Mouse (Mus musculus): ENCODE results near the gene Hcn1. TPM values are rescaled to one million over a fixed set of nuclear protein-coding genes. Genes with fewer than 3 reads are reported as not detected.
A peak's percentile ranks its signal among the peaks of the same experiment; 100 is the strongest.

Gene Hcn1
- total RNA-seq, 2 experiments from 2014 or later, result not detected

GRCm38 (mm10) chr13:117851954-117852710, 250.0 kb downstream of the Hcn1 start:
- peak; percentile 42 for ATAC-seq (replicated peaks; ENCODE audit: poor library complexity, severe bottlenecking)

DNA sequence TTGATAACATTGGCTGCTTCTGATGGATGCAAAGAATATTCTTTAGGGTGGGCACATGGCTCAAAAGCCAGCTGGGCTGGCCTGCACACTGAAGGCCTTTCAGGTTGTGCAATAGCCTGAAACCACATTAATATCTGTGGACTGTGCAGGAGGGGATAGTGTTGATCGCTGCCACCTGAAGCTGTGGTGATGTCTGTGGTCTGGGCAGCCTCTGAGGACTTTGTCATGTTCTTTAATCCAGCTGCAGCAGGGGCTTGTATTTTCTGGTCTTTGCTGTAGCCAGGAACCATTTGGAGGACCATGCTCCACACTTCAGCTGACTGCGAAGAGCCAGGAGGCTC, 250.6 kb downstream of the Hcn1 start:
- ATAC-seq (replicated peaks; ENCODE audit: poor library complexity, severe bottlenecking), result peak; percentile 95

- no peak for ATAC-seq (replicated peaks; ENCODE audit: poor library complexity, severe bottlenecking)
Measured at GRCm38 (mm10) chr13:117858416-117858815, 256.3 kb downstream of the Hcn1 start.

DNA sequence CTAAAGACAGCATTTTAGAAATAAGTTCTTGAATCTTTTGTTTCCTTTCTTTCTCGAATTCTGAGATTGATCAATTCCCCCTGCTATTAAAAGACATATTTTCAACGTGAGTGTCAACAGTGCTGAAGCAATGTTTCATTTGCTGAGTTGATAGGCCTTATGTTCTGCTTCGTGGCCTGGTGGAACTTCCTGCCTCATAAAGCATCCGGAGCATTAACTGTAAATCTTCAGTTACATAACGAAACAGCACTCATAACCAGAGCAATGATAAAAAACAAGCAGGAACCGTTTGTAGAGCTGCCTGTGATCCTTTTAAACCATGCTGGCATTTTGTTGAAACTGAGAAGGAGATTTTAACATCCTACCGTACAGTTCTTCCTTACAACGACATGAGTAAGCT, 275.7 kb downstream of the Hcn1 start:
- peak; percentile 82 for ATAC-seq (replicated peaks; ENCODE audit: poor library complexity, severe bottlenecking)

DNA sequence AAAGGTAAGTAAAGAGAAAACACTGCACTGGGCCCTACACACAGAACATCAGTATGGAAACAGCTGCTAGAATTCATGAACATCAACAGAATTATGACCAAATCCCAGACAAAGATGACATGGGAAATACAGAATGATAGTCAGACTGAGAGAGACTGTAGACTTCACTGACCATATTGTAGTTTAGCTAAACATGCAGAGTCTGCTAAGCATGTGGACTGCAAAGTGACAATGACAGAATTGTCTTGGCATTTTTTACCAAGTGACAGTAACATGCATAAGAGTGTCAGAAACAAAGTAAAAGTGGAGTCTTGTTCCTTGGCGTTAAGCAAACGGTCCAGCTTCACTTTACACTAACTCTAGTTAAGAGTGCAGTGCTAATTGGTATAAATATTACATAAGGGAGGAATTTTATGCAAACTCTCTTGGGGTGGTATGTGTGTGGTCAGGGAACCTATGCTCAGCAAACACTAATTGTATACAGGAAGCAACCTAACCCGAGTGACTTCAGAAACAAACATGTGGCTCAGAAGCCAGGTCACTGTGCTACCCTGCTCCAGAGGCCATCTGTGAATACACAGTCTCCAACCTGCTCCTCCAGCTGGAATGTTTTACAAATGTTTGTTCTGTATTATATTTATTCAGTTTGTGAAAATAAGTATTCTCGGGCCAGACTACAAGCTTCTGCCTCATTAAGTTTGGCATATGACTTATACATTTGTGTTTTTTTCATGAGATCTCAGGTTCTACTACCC, 278.5 kb downstream of the Hcn1 start:
- 0 out of 2 replicates have a peak, but pooled peaks have one; percentile 9 for ATAC-seq (replicated peaks; ENCODE audit: poor library complexity, severe bottlenecking)

DNA sequence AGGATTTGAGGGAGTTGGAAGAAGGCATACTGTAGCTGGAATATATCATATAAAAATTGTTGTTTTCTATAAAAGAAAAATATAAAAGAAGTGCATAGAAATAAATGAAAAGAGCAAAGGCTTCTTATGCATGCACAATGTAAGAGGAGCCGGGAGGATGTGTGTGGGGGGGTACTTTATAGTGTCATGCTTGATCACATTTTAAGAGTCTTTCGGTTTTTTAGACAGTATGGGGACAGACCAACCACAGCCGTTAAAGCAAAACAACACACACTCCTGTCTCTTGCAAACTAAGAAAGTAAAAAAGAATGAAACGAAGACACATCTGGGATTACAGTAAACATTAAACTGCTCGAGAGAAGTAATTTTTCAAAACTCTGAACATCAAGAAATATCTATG, 290.0 kb downstream of the Hcn1 start:
- ATAC-seq (replicated peaks; ENCODE audit: poor library complexity, severe bottlenecking), result no peak

- no peak for ATAC-seq (replicated peaks; ENCODE audit: poor library complexity, severe bottlenecking)
Measured at GRCm38 (mm10) chr13:117898052-117898451, 295.9 kb downstream of the Hcn1 start.

DNA sequence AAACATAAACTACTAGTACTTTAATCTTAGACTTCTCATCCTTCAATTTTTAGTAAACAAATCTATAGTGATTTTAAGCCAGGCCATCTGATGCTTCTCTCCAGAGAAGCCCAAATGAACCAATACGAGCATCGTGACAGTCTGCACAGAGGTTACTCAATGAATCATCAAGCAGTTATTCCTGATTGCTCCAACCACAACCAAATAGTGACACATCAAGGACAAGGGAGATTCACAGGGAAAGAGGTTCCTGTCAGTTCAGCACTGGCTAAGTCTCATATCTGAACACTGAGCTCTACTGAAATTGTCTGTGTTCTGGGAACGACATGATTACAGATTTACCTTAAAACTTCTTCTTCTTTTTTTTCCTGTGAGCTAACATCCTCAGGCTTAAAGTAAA, 305.7 kb downstream of the Hcn1 start:
- ATAC-seq (replicated peaks; ENCODE audit: poor library complexity, severe bottlenecking), result no peak

DNA sequence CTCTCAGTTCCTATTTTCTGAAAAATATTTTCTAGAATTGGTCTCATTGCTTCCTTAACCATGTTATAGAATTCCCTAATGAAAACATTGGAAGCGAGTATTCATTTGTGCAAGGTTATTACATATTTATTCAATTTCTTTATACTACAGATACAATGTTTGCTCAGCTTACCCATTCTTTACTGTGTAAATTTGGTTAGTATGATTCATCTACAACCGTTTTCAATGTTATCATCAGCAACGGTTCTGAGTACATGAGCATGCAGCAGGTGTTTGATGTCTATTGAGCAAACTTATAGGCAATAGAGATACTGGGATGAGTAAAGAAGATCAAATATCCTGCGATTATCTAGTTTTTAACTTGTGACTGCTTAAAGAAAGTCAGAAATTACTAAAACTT, 327.6 kb downstream of the Hcn1 start:
- no peak for ATAC-seq (replicated peaks; ENCODE audit: poor library complexity, severe bottlenecking)

DNA sequence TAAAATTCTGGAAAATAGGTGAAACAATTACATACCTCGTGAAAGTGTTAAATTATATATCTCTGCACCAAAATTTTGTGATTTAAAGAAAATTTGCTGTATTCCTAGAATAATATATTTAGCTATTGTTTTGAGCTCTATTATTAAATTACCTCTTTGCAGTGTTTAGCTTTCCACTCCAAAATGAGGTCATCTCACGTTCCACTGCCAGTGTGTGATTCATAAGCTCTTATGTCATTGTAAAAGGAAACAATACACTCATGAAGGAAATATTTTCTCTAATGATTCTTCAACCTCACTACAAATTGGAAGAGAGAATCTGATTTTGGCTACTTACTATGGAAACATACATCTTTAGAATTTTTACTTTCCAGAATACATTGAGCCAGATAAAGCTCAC, 329.6 kb downstream of the Hcn1 start:
- ATAC-seq (replicated peaks; ENCODE audit: poor library complexity, severe bottlenecking), result no peak

DNA sequence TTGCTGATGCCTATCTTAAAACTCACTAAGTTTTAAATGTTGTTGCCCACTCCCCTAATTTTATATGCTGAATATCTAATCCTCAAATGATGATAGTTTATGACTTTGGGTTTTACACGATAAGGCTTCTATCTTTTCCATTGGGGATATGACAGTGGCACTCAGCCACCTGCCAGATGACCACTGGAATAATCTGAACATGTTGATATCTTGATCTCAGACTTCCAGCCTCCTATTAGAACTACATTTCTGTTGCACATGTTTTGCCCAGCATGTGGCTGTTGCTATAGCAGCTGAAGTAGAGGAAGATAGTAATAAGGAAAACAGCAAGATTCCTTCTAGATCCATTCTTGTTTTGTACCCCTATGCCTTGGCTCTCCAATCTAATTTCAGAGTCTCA, 336.6 kb downstream of the Hcn1 start:
- ATAC-seq (replicated peaks; ENCODE audit: poor library complexity, severe bottlenecking), result no peak

DNA sequence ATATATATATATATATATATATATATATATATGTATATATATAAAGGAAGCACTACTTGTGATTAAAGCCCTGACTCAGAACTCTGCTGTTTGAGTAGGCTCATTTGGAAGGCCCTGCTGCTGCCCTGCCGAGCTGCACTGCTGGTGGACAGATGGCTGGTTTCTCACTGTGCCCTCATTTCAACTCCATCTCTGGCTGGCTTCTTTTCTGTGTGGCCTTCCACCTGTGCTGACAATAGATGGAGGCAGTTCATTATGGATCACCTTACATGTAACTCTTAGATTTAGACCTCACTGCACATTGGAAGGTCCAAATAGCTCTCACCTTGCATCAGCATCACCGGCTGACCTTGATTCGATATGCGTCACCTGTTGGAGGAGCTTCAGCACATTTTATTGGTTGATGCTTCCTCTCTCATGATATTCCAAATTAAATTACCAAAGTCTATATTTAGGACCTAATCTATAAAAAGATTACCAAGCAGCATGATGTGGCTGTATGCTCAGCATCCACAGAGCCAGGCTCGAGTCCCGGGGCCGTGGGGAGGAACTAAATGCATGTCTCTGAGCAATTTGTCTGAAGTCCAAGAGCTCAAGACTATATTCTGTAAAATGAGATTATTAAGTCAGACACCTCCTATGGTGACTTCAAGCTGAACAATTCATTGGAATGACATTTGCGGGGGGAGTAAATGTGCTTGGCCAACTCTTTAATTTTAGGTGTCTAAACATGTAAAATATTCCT, 338.6 kb downstream of the Hcn1 start:
- ATAC-seq (replicated peaks; ENCODE audit: poor library complexity, severe bottlenecking), result no peak

DNA sequence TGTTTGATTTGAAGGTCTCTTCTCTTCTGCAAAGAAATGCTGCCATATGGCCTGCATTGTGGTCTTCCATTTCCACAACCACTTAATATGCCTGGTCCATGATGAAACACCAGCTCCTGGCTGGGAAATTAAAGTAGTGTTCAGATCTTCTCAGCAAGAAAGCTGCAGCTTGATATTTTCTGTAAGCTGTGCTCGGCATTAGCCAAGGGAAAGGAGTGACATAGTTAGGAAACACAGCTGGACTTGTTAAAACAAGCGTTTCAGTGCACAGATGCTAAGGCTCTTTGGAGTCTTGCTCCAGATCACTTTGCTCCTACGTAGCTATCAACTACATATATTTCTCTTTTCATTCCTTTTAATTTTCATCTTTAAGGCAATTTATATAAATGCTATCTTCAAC, 344.7 kb downstream of the Hcn1 start:
- no peak for ATAC-seq (replicated peaks; ENCODE audit: poor library complexity, severe bottlenecking)

GRCm38 (mm10) chr13:117947704-117948376, 345.7 kb downstream of the Hcn1 start:
- ATAC-seq (replicated peaks; ENCODE audit: poor library complexity, severe bottlenecking), result no peak

DNA sequence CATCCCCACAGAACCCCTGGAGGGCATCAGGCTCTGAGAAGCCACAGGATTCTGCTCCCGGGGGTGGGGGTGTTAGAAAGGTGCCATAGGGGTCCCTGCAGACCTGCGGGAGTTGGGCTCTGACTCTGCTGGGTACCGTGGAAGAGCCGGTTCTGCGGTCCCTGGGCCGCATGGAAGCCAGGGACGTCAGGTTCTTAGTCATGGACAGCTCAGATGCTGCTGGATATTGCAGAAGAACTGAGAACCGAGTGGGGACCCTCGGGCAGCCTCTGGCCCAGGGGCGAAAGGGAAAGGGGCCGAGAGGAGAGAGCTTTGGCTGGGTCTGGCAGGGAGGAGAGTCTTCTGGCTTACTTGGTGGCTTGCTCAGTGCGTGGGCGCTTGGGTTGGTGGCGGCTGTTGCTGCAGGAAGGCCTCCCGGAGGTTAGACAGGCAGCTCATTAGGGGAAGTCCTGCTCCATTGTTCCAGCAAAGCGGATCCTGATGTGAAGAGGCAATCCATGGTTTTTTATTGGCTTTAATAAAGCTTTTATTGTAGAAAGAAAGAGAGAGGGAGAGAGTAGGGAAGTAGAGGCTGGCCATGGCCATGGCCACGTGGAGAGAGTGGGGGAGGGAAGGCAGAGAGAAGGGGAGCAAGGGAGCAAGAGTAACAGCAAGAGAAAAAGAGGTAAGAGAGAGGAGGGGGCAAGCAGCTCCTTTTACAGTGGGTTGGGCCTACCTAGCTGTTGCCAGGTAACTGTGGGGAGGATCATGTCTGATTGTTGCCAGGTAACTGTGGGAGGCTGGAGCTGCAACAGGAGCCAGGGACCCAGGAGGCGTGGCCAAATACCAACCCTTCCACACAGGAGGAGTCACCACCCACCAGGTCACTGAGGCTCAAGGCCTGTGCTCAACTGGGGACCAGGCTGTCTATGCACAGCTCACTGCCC, 356.6 kb downstream of the Hcn1 start:
- no peak for ATAC-seq (replicated peaks; ENCODE audit: poor library complexity, severe bottlenecking)

- no peak for ATAC-seq (replicated peaks; ENCODE audit: poor library complexity, severe bottlenecking)
Measured at GRCm38 (mm10) chr13:117964620-117965019, 362.5 kb downstream of the Hcn1 start.

- no peak for ATAC-seq (replicated peaks; ENCODE audit: poor library complexity, severe bottlenecking)
Measured at GRCm38 (mm10) chr13:117975382-117975781, 373.3 kb downstream of the Hcn1 start.

DNA sequence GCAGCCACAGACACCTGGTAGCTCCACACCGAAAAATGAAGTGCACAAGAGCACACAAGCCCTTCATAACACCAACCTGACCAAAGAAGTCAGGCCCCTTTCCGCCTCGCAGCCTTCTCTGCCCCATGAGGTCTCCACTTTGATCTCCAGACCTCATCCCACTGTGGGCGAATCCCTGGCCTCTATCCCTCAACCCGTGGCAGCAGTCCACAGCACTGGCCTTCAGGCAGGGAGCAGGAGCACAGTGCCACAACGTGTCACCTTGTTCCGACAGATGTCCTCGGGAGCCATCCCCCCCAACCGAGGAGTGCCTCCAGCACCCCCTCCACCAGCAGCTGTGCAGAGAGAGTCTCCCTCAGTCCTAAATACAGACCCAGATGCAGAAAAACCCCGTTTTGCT, 373.7 kb downstream of the Hcn1 start:
- no peak for ATAC-seq (replicated peaks; ENCODE audit: poor library complexity, severe bottlenecking)

GRCm38 (mm10) chr13:117984339-117984738, 382.2 kb downstream of the Hcn1 start:
- no peak for ATAC-seq (replicated peaks; ENCODE audit: poor library complexity, severe bottlenecking)

All from granulocyte monocyte progenitor cell, adult 5-6 weeks (primary cell).